Mouse (Mus musculus) CH12.LX (cell line): ENCODE measurements around the gene E030018B13Rik. TPM values are rescaled to one million over a fixed set of nuclear protein-coding genes. Genes with fewer than 3 reads are reported as not detected.

Experiments
- DNase-seq: peaks from one replicate; pipeline ENCODE4 v3.0.0-alpha.2; 2013; ENCODE audit errors: extremely low read depth
- H3K27ac ChIP-seq: 2 replicates; pipeline ENCODE4 v1.5.1; 2012; ENCODE audit warnings: low read depth, mild to moderate bottlenecking, control low read depth, moderate library complexity; ENCODE audit not compliant: insufficient read depth
- H3K27me3 ChIP-seq: replicated peaks from 2 replicates; pipeline ENCODE3; 2012; ENCODE audit warnings: inconsistent platforms
- H3K36me3 ChIP-seq, 2 experiments: replicated peaks in 1 of 2; 2 replicates each; pipeline versions ENCODE3 to v1.6.1; 2012; ENCODE audit warnings: inconsistent platforms in 1 of 2, low read length in 1 of 2, mild to moderate bottlenecking in 1 of 2, mixed read lengths in 1 of 2, moderate library complexity in 1 of 2; ENCODE audit not compliant: control insufficient read depth in 1 of 2, insufficient read depth in 1 of 2
- H3K4me1 ChIP-seq, 2 experiments: 2 replicates each; pipeline ENCODE4 v1.6.1; 2012; ENCODE audit warnings: inconsistent platforms in 1 of 2, moderate library complexity in 1 of 2; ENCODE audit not compliant: insufficient read depth in 2 of 2, control insufficient read depth in 1 of 2
- H3K4me2 ChIP-seq: 2 replicates; pipeline ENCODE4 v1.6.1; 2012; ENCODE audit warnings: low read depth, mild to moderate bottlenecking, control low read depth; ENCODE audit not compliant: poor library complexity, insufficient read depth, severe bottlenecking
- H3K4me3 ChIP-seq, 3 experiments: fragments of 150-350 bp in 1 of 3; sonication (generic) in 1 of 3; replicated peaks in 1 of 3; 2 replicates each; pipeline versions ENCODE3 to v1.5.1; 2011 to 2012; ENCODE audit warnings: low read depth in 2 of 3, low read length in 2 of 3, mild to moderate bottlenecking in 2 of 3, moderate library complexity in 2 of 3, control low read depth in 1 of 3, improper control_type of control experiment in 1 of 3, inconsistent platforms in 1 of 3, mixed read lengths in 1 of 3; ENCODE audit not compliant: poor library complexity in 1 of 3
- H3K79me2 ChIP-seq: replicated peaks from 2 replicates; pipeline ENCODE4 v1.6.1; 2012; ENCODE audit warnings: mild to moderate bottlenecking, moderate library complexity; ENCODE audit not compliant: control insufficient read depth, poor library complexity, insufficient read depth, severe bottlenecking; ENCODE audit errors: extremely low read depth
- H3K9ac ChIP-seq: 2 replicates; pipeline ENCODE4 v1.6.1; 2012; ENCODE audit warnings: low read depth, mild to moderate bottlenecking, control low read depth, moderate library complexity; ENCODE audit not compliant: insufficient read depth
- H3K9me3 ChIP-seq: replicated peaks from 2 replicates; pipeline ENCODE3; 2012; ENCODE audit warnings: low read length, inconsistent platforms, mixed read lengths
- BHLHE40 ChIP-seq: IDR thresholded peaks from 2 replicates; pipeline ENCODE4 v1.6.1; 2011; ENCODE audit warnings: mild to moderate bottlenecking, low read depth, low read length, improper control_type of control experiment
- CHD1 ChIP-seq: IDR thresholded peaks from 2 replicates; pipeline ENCODE4 v1.6.1; 2012; ENCODE audit warnings: low read depth, low read length, improper control_type of control experiment, inconsistent platforms
- CHD2 ChIP-seq: IDR thresholded peaks from 2 replicates; pipeline ENCODE4 v1.6.1; 2011; ENCODE audit warnings: low read length, improper control_type of control experiment
- CTCF ChIP-seq, 2 experiments: IDR thresholded peaks in 1 of 2; conservative IDR thresholded peaks in 1 of 2; 2 replicates each; pipeline ENCODE4 v1.5.1; 2011 to 2012; ENCODE audit warnings: low read depth in 2 of 2, low read length in 2 of 2, improper control_type of control experiment in 1 of 2, inconsistent platforms in 1 of 2, mild to moderate bottlenecking in 1 of 2, moderate library complexity in 1 of 2
- E2F4 ChIP-seq: IDR thresholded peaks from 2 replicates; pipeline ENCODE4 v1.6.1; 2011; ENCODE audit warnings: low read depth, low read length, improper control_type of control experiment; ENCODE audit not compliant: insufficient replicate concordance
- ELF1 ChIP-seq: IDR thresholded peaks from 2 replicates; pipeline ENCODE4 v1.6.1; 2014; ENCODE audit warnings: low read depth, mild to moderate bottlenecking, inconsistent platforms, low read length, improper control_type of control experiment
- EP300 ChIP-seq: IDR thresholded peaks from 2 replicates; pipeline ENCODE4 v1.6.1; 2011; ENCODE audit warnings: low read length, improper control_type of control experiment
- ETS1 ChIP-seq: conservative IDR thresholded peaks from 2 replicates; pipeline ENCODE4 v1.6.1; 2012; ENCODE audit warnings: low read depth, mild to moderate bottlenecking, inconsistent platforms, low read length, improper control_type of control experiment, moderate library complexity
- HCFC1 ChIP-seq: IDR thresholded peaks from 2 replicates; pipeline ENCODE4 v1.6.1; 2012; ENCODE audit warnings: low read depth, mild to moderate bottlenecking, inconsistent platforms, low read length, improper control_type of control experiment
- IRF4 ChIP-seq: IDR thresholded peaks from 2 replicates; pipeline ENCODE4 v1.6.1; 2014; ENCODE audit warnings: low read depth, mild to moderate bottlenecking, inconsistent platforms, low read length, improper control_type of control experiment
- JUN ChIP-seq: IDR thresholded peaks from 2 replicates; pipeline ENCODE4 v1.6.1; 2011; ENCODE audit warnings: low read depth, mild to moderate bottlenecking, low read length, improper control_type of control experiment, moderate library complexity; ENCODE audit not compliant: insufficient read depth
- JUND ChIP-seq: conservative IDR thresholded peaks from 2 replicates; pipeline ENCODE4 v1.6.1; 2011; ENCODE audit warnings: low read depth, low read length, improper control_type of control experiment
- KAT2A ChIP-seq: IDR thresholded peaks from 2 replicates; pipeline ENCODE4 v1.6.1; 2012; ENCODE audit warnings: low read length, improper control_type of control experiment, inconsistent platforms; ENCODE audit not compliant: insufficient replicate concordance
- MAFK ChIP-seq: IDR thresholded peaks from 2 replicates; pipeline ENCODE4 v1.6.1; 2011; ENCODE audit warnings: low read length, improper control_type of control experiment; ENCODE audit not compliant: insufficient replicate concordance
- MAX ChIP-seq: IDR thresholded peaks from 2 replicates; pipeline ENCODE4 v1.6.1; 2011; ENCODE audit warnings: low read length, improper control_type of control experiment
- MAZ ChIP-seq: IDR thresholded peaks from 2 replicates; pipeline ENCODE4 v1.6.1; 2012; ENCODE audit warnings: low read depth, mild to moderate bottlenecking, inconsistent platforms, low read length, improper control_type of control experiment, moderate library complexity
- MEF2A ChIP-seq: IDR thresholded peaks from 2 replicates; pipeline ENCODE4 v1.6.1; 2014; ENCODE audit warnings: low read depth, mild to moderate bottlenecking, inconsistent platforms, low read length, improper control_type of control experiment, borderline replicate concordance
- MXI1 ChIP-seq: IDR thresholded peaks from 2 replicates; pipeline ENCODE4 v1.6.1; 2011; ENCODE audit warnings: mild to moderate bottlenecking, low read depth, low read length, improper control_type of control experiment
- MYC ChIP-seq: IDR thresholded peaks from 2 replicates; pipeline ENCODE4 v1.6.1; 2011; ENCODE audit warnings: low read depth, mild to moderate bottlenecking, improper control_type of control experiment, low read length
- NELFE ChIP-seq: IDR thresholded peaks from 2 replicates; pipeline ENCODE4 v1.6.1; 2011; ENCODE audit warnings: low read depth, low read length, improper control_type of control experiment
- PAX5 ChIP-seq: IDR thresholded peaks from 2 replicates; pipeline ENCODE4 v1.6.1; 2012; ENCODE audit warnings: low read length, inconsistent platforms, mixed read lengths
- POLR2A ChIP-seq: IDR thresholded peaks from 2 replicates; pipeline ENCODE4 v1.6.1; 2011; ENCODE audit warnings: low read depth, mild to moderate bottlenecking, improper control_type of control experiment, low read length
- RAD21 ChIP-seq: IDR thresholded peaks from 2 replicates; pipeline ENCODE4 v1.6.1; 2011; ENCODE audit warnings: low read depth, mild to moderate bottlenecking, low read length, improper control_type of control experiment, moderate library complexity
- RCOR1 ChIP-seq: conservative IDR thresholded peaks from 2 replicates; pipeline ENCODE4 v1.6.1; 2012; ENCODE audit warnings: low read depth, mild to moderate bottlenecking, inconsistent platforms, low read length, improper control_type of control experiment
- SIN3A ChIP-seq: IDR thresholded peaks from 2 replicates; pipeline ENCODE4 v1.6.1; 2012; ENCODE audit warnings: low read length, improper control_type of control experiment, inconsistent platforms
- SMC3 ChIP-seq: IDR thresholded peaks from 2 replicates; pipeline ENCODE4 v1.6.1; 2011; ENCODE audit warnings: low read depth, low read length, improper control_type of control experiment
- TBP ChIP-seq: conservative IDR thresholded peaks from 2 replicates; pipeline ENCODE4 v1.6.1; 2011; ENCODE audit warnings: low read depth, low read length, improper control_type of control experiment
- TCF12 ChIP-seq: IDR thresholded peaks from 2 replicates; pipeline ENCODE4 v1.6.1; 2014; ENCODE audit warnings: low read depth, mild to moderate bottlenecking, inconsistent platforms, low read length, improper control_type of control experiment
- UBTF ChIP-seq: IDR thresholded peaks from 2 replicates; pipeline ENCODE4 v1.6.1; 2012; ENCODE audit warnings: low read depth, mild to moderate bottlenecking, inconsistent platforms, low read length, improper control_type of control experiment, moderate library complexity
- USF2 ChIP-seq: conservative IDR thresholded peaks from 2 replicates; pipeline ENCODE4 v1.6.1; 2011; ENCODE audit warnings: low read depth, low read length, improper control_type of control experiment
- ZC3H11A ChIP-seq: IDR thresholded peaks from 2 replicates; pipeline ENCODE4 v1.6.1; 2012; ENCODE audit warnings: low read depth, mild to moderate bottlenecking, inconsistent platforms, low read length, improper control_type of control experiment
- ZKSCAN1 ChIP-seq: IDR thresholded peaks from 2 replicates; pipeline ENCODE4 v1.6.1; 2012; ENCODE audit warnings: low read depth, inconsistent platforms, low read length, improper control_type of control experiment, borderline replicate concordance
- ZMIZ1 ChIP-seq: IDR thresholded peaks from 2 replicates; pipeline ENCODE4 v1.6.1; 2012; ENCODE audit warnings: low read depth, mild to moderate bottlenecking, inconsistent platforms, low read length, improper control_type of control experiment
- ZNF384 ChIP-seq: IDR thresholded peaks from 2 replicates; pipeline ENCODE4 v1.6.1; 2012; ENCODE audit warnings: low read depth, low read length, improper control_type of control experiment, inconsistent platforms
- dilution Hi-C: fragments of 300-500 bp; cut with MboI; formaldehyde crosslinking; loops from 2 replicates; pipeline ENCODE4 v1.14.3; 2020; ENCODE audit warnings: low sequenced_read_pairs; ENCODE audit not compliant: extremely low pct_unique_long_range_greater_than_20kb, extremely low pct_ligation_motif_present
- in situ Hi-C: fragments of 300-500 bp; cut with MboI; formaldehyde crosslinking; loops from 3 replicates; pipeline ENCODE4 v1.14.3; 2019; ENCODE audit warnings: low sequenced_read_pairs, low pct_ligation_motif_present, low pct_unique_long_range_greater_than_20kb, mixed read lengths
- polyA plus RNA-seq: library from polyadenylated mRNA; unstranded; fragments of >175 nt; gene quantifications from 2 replicates; pipeline ENCODE4 v1.2.1, GENCODE M21; 2012; ENCODE audit warnings: low read depth; ENCODE audit not compliant: insufficient read length
- total RNA-seq, 2 experiments: library from RNA; depleted of rRNA; stranded (reverse); fragments of 300-350 nt in 1 of 2; fragments of >200 nt in 1 of 2; gene quantifications; 2 replicates each; pipeline ENCODE4 v1.2.3; 2012 to 2014

Gene E030018B13Rik
- total and polyA plus RNA-seq, 3 experiments: not detected

GRCm38 (mm10) chr7:63950931-63951607, 34.4 kb downstream of the E030018B13Rik start:
- H3K4me1 ChIP-seq: peaks cover 13 to 24% of the 10 kb centered on the region in 2 experiments
- peak overlapping the region; percentile 56; the same call in 1 of the 2 replicates for H3K4me2 ChIP-seq
- peaks cover 1% of the 10 kb centered on the region for H3K27me3 ChIP-seq
- no peaks in the 10 kb centered on the region for H3K79me2 ChIP-seq
- no peaks in the 10 kb centered on the region for H3K36me3 ChIP-seq
- no peaks in the 10 kb centered on the region for H3K9me3 ChIP-seq
- H3K4me3 ChIP-seq: no peak overlapping the region
- in situ Hi-C loops (loop anchor here (25.0 kb wide), 1 partner anchor 189 kb away; no protein-coding TSS in a partner anchor), dilution Hi-C loops (no loop called here)
- peak; percentile 58 for DNase-seq
- H3K9ac ChIP-seq: no peak overlapping the region
- TF ChIP-seq MAZ: no peak
- TF ChIP-seq JUN: 0 out of 2 replicates have a peak, but pooled peaks have one; percentile 7
- TF ChIP-seq ZC3H11A: no peak
- TF ChIP-seq E2F4: no peak
- no peak for TF ChIP-seq MXI1
- TF ChIP-seq NELFE: no peak
- TF ChIP-seq MEF2A: 0 out of 2 replicates have a peak, but pooled peaks have one; percentile 28
- no peak for TF ChIP-seq UBTF
- no peak for TF ChIP-seq CHD1
- TF ChIP-seq TCF12: no peak; the same call in 1 of the 2 replicates
- 0 out of 2 replicates have a peak, but pooled peaks have one; percentile 31 for TF ChIP-seq BHLHE40
- no peak for TF ChIP-seq CTCF (conservative IDR thresholded peaks at IDR 0.05 in 1 of 2, IDR thresholded peaks at IDR 0.05 in 1 of 2; ENCODE audit: low read depth in 2 of 2, low read length in 2 of 2)
- no peak; the same call in 1 of the 2 replicates for TF ChIP-seq CHD2
- peak; percentile 33; the same call in 1 of the 2 replicates for TF ChIP-seq SIN3A
- no peak for TF ChIP-seq ZKSCAN1
- no peak for TF ChIP-seq ZNF384
- no peak; the same call in 1 of the 2 replicates for TF ChIP-seq MAX
- TF ChIP-seq MAFK: no peak
- TF ChIP-seq TBP: no peak
- TF ChIP-seq KAT2A: no peak
- TF ChIP-seq USF2: no peak
- TF ChIP-seq ETS1: peak; percentile 58; the same call in 1 of the 2 replicates
- no peak for TF ChIP-seq HCFC1
- TF ChIP-seq RCOR1: no peak
- TF ChIP-seq SMC3: no peak
- no peak for TF ChIP-seq ZMIZ1
- TF ChIP-seq PAX5: no peak
- TF ChIP-seq MYC: no peak
- TF ChIP-seq JUND: no peak
- peak; percentile 37; the same call in 1 of the 2 replicates for TF ChIP-seq IRF4
- 0 out of 2 replicates have a peak, but pooled peaks have one; percentile 33 for TF ChIP-seq EP300
- TF ChIP-seq POLR2A: no peak
- TF ChIP-seq ELF1: 0 out of 2 replicates have a peak, but pooled peaks have one; percentile 30
- TF ChIP-seq RAD21: no peak
- peak overlapping the region; percentile 43; the same call in 1 of the 2 replicates for H3K27ac ChIP-seq
